Mouse (Mus musculus) B cell, adult (primary cell): ENCODE data around the gene Lsm14a. TPM values are rescaled to one million over a fixed set of nuclear protein-coding genes. Genes with fewer than 3 reads are reported as not detected.

Experiments used
- total RNA-seq: library from RNA; stranded (reverse); gene quantifications from 4 replicates; pipeline ENCODE4 v1.2.4, GENCODE M21; 2023; ENCODE audit not compliant: inconsistent age

The Lsm14a gene
- total RNA-seq: 183 to 200 TPM (median 188 TPM) in 4 replicates

DNA sequence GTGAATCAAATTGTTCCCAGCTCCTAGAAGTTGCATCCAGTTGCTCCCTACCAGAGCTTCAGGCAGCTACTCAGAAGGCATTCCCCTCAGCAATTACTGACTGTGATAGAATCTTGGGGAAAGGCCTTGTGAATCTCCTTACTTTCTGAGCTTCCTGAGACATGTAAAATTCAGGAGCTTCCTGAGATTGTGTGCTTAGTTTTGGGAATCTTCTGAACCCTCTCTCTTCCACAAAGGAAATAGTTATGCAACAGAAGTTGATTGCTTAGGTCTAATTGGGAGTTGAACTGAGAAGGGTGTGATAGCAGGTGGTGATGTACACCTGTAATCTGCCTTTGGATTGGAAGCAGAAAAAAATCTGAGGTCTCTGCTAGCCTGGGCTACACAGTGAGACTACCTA, at the start of gene Lsm14a:
TSS of gene Lsm14a (minus strand) at position 101 of the 400 bp plus-strand sequence.

DNA sequence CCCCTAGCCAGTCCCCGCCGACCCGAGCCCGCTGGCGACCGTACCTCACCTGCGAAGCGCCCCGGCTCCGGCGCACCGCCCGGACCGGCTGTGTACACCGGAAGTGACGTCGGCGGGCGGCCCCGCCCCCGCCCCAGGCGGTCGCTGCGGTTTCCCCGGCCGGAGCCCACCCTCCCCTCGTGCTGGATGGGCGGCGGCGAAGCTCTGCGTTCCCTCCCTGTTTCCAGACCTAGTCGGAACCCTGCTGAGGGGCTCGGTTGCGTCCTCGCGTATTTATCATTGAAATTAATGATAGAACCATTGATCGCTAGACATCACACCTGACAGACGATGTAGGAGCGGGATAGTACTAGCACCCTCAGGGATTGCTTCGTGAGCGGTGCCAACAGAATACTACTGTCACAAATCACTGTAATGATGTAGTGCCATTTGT, 79.7 kb downstream of the Lsm14a start, which contains the start of gene 4931406P16Rik:
TSS of gene 4931406P16Rik (minus strand) at position 109 of the 433 bp plus-strand sequence.

Other genes starting within 250 kb of the Lsm14a start
- gene Uba2, start 223.7 kb downstream of the Lsm14a start, total RNA-seq: 85.7 to 95.3 TPM (median 88.2 TPM) in 4 replicates
- gene Pdcd2l, start 196.7 kb downstream of the Lsm14a start, total RNA-seq: 22.8 to 29.8 TPM (median 27.6 TPM) in 4 replicates
- 219 to 269 TPM (median 250 TPM) in 4 replicates for gene Gpi1, start 163.0 kb downstream of the Lsm14a start, total RNA-seq
- not detected in 4 replicates for gene Gm6096, start 142.3 kb downstream of the Lsm14a start, total RNA-seq
- gene 4931406P16Rik, start 79.8 kb downstream of the Lsm14a start, total RNA-seq: 48.9 to 64.6 TPM (median 60.4 TPM) in 4 replicates